Mouse (Mus musculus) urinary bladder, postnatal 10 days (tissue): ENCODE measurements around the gene Mmrn2.
"Not testable (repeated sequence)": the region's sequence is repeated elsewhere in the genome, so short reads cannot be mapped to it uniquely, and the experiment has no call there.

Experiments used
- DNase-seq: peaks from one replicate; pipeline ENCODE4 v3.0.0; 2022; ENCODE audit warnings: low spot score

Gene Mmrn2

GRCm38 (mm10) chr14:34362726-34363445, 12.4 kb upstream of the Mmrn2 start:
- no peak for DNase-seq

- peak; percentile 39 for DNase-seq
Measured at GRCm38 (mm10) chr14:34363490-34364253, 11.6 kb upstream of the Mmrn2 start.

- not testable (repeated sequence) for DNase-seq
Measured at GRCm38 (mm10) chr14:34364254-34365146, 10.8 kb upstream of the Mmrn2 start.

GRCm38 (mm10) chr14:34365147-34365507, 10.1 kb upstream of the Mmrn2 start:
- no peak for DNase-seq

GRCm38 (mm10) chr14:34370203-34370602, 5.1 kb upstream of the Mmrn2 start:
- DNase-seq = no peak

GRCm38 (mm10) chr14:34370921-34371320, 4.3 kb upstream of the Mmrn2 start:
- no peak for DNase-seq

GRCm38 (mm10) chr14:34371763-34372162, 3.5 kb upstream of the Mmrn2 start:
- DNase-seq = no peak

GRCm38 (mm10) chr14:34372646-34373045, 2.6 kb upstream of the Mmrn2 start:
- no peak for DNase-seq

GRCm38 (mm10) chr14:34373581-34373980, 1.7 kb upstream of the Mmrn2 start:
- DNase-seq = no peak

GRCm38 (mm10) chr14:34374577-34374976, 688 bp upstream of the Mmrn2 start, which contains the start of gene Sncg:
Gene Sncg (minus strand): TSS chr14:34374789.
- DNase-seq = no peak

GRCm38 (mm10) chr14:34375941-34376340, 676 bp downstream of the Mmrn2 start:
- DNase-seq = no peak

- DNase-seq = no peak
Measured at GRCm38 (mm10) chr14:34377121-34377520, 1.9 kb downstream of the Mmrn2 start.

GRCm38 (mm10) chr14:34378560-34379331, 3.5 kb downstream of the Mmrn2 start:
- DNase-seq = no peak

GRCm38 (mm10) chr14:34382921-34383704, 7.8 kb downstream of the Mmrn2 start:
- DNase-seq = no peak

- DNase-seq = no peak
Measured at GRCm38 (mm10) chr14:34393295-34393694, 18.0 kb downstream of the Mmrn2 start.

- no peak for DNase-seq
Measured at GRCm38 (mm10) chr14:34397871-34398270, 22.6 kb downstream of the Mmrn2 start.

GRCm38 (mm10) chr14:34398901-34399300, 23.6 kb downstream of the Mmrn2 start:
- no peak for DNase-seq

- no peak for DNase-seq
Measured at GRCm38 (mm10) chr14:34399301-34399700, 24.0 kb downstream of the Mmrn2 start.

- DNase-seq = no peak
Measured at GRCm38 (mm10) chr14:34400021-34400420, 24.8 kb downstream of the Mmrn2 start.

GRCm38 (mm10) chr14:34401135-34401534, 25.9 kb downstream of the Mmrn2 start:
- DNase-seq = no peak

- no peak for DNase-seq
Measured at GRCm38 (mm10) chr14:34402871-34403270, 27.6 kb downstream of the Mmrn2 start.
